Mouse (Mus musculus) liver, embryonic 14.5 days (tissue): ENCODE results near the gene Wdr25. TPM values are rescaled to one million over a fixed set of nuclear protein-coding genes. Genes with fewer than 3 reads are reported as not detected.

Source experiments
- ATAC-seq: fragments of 200-750 bp; cut with Nextera tagmentation; 2 replicates; pipeline ENCODE4 v1.8.0; 2017; ENCODE audit warnings: moderate number of reproducible peaks, mild to moderate bottlenecking, moderate library complexity; ENCODE audit not compliant: insufficient read depth
- DNase-seq, 3 experiments: peaks; one replicate each; pipeline ENCODE4 v3.0.0-alpha.2; 2012 to 2013; ENCODE audit warnings: low read depth in 3 of 3, low spot score in 3 of 3
- H3K27ac ChIP-seq: fragments of 300-500 bp; sonication (generic); 2 replicates; pipeline ENCODE4 v1.5.1; 2014; ENCODE audit warnings: moderate library complexity, mild to moderate bottlenecking, control low read depth, inconsistent platforms
- H3K27me3 ChIP-seq: fragments of 300-500 bp; sonication (generic); 2 replicates; pipeline ENCODE4 v1.6.1; 2014; ENCODE audit warnings: mild to moderate bottlenecking, low read length, moderate library complexity; ENCODE audit not compliant: control insufficient read depth, insufficient read depth
- H3K36me3 ChIP-seq: fragments of 300-500 bp; sonication (generic); replicated peaks from 2 replicates; pipeline ENCODE4 v1.6.1; 2014; ENCODE audit warnings: low read depth; ENCODE audit not compliant: control insufficient read depth, insufficient read depth
- H3K4me1 ChIP-seq, 2 experiments: fragments of 200-500 bp in 1 of 2; fragments of 300-500 bp in 1 of 2; sonication (generic) in 1 of 2; replicated peaks; 2 replicates each; pipeline ENCODE4 v1.6.1; 2012 to 2014; ENCODE audit warnings: antibody characterized with exemption in 1 of 2, inconsistent platforms in 1 of 2, low read length in 1 of 2; ENCODE audit not compliant: control insufficient read depth in 2 of 2, insufficient read depth in 2 of 2
- H3K4me2 ChIP-seq: fragments of 300-500 bp; sonication (generic); 2 replicates; pipeline ENCODE4 v1.6.1; 2014; ENCODE audit warnings: low read depth, mild to moderate bottlenecking, control low read depth, moderate library complexity
- H3K4me3 ChIP-seq, 2 experiments: fragments of 200-500 bp in 1 of 2; fragments of 300-500 bp in 1 of 2; sonication (generic) in 1 of 2; 2 replicates each; pipeline ENCODE4 v1.5.1; 2012 to 2014; ENCODE audit warnings: low read depth in 2 of 2, low read length in 2 of 2, mild to moderate bottlenecking in 2 of 2, control low read depth in 1 of 2, inconsistent platforms in 1 of 2, moderate library complexity in 1 of 2; ENCODE audit not compliant: insufficient read depth in 1 of 2
- H3K9ac ChIP-seq: fragments of 300-500 bp; sonication (generic); replicated peaks from 2 replicates; pipeline ENCODE4 v1.6.1; 2014; ENCODE audit warnings: mild to moderate bottlenecking, control low read depth, moderate library complexity
- H3K9me3 ChIP-seq: fragments of 300-500 bp; sonication (generic); 2 replicates; pipeline ENCODE4 v1.6.1; 2016; ENCODE audit warnings: low read length, mixed read lengths; ENCODE audit not compliant: control insufficient read depth
- CTCF ChIP-seq: IDR thresholded peaks from 2 replicates; pipeline ENCODE4 v1.5.1; 2016; ENCODE audit warnings: antibody characterized with exemption, low read depth, control low read depth
- EP300 ChIP-seq: IDR thresholded peaks from 2 replicates; pipeline ENCODE4 v1.6.1; 2016; ENCODE audit warnings: antibody characterized with exemption, low read depth
- WGBS: fragments of 180-500 bp; shearing (Covaris S2); extraction: QIAGEN DNeasy Blood & Tissue Kit; methylation state at CpG from one replicate; pipeline ENCODE4 v1.1.7; 2014; ENCODE audit not compliant: insufficient replicate concordance; 5-methylcytosine and 5-hydroxymethylcytosine counted together
- polyA plus RNA-seq, 2 experiments: library from polyadenylated mRNA; depleted of rRNA in 1 of 2; stranded (reverse) in 1 of 2; unstranded in 1 of 2; fragments of >200 nt; fragmentation: Nextera tagmentation in 1 of 2; extraction: Ambion mirVana in 1 of 2; gene quantifications; 2 replicates each; pipeline versions ENCODE4 v1.2.1 to v1.2.3; 2012 to 2014

Gene Wdr25
- polyA plus RNA-seq, 2 experiments = 1.2 to 3.7 TPM

- 0 out of 4 replicates have a peak, but pooled peaks cover 0 to 1% of the 10 kb centered on the region in 2 experiments for H3K4me1 ChIP-seq
Measured at GRCm38 (mm10) chr12:108858486-108858885, 34.9 kb upstream of the Wdr25 start.

GRCm38 (mm10) chr12:108865007-108865494, 28.4 kb upstream of the Wdr25 start:
- no peak overlapping the region for H3K4me3 ChIP-seq
- WGBS = 73% methylated on average over 6 of the region's 6 CpGs
- no peak overlapping the region for H3K27ac ChIP-seq
- no peaks in the 10 kb centered on the region for H3K27me3 ChIP-seq
- DNase-seq (no peak), ATAC-seq (no peak)
- TF ChIP-seq EP300 = no peak
- TF ChIP-seq CTCF = no peak
- H3K36me3 ChIP-seq = peaks cover 13% of the 10 kb centered on the region
- H3K4me1 ChIP-seq = no peaks in the 10 kb centered on the region
- H3K9ac ChIP-seq = no peak overlapping the region
- H3K4me2 ChIP-seq = no peak overlapping the region
- no peaks in the 10 kb centered on the region for H3K9me3 ChIP-seq

More at GRCm38 (mm10) chr12:108858486-108858885, 34.9 kb upstream of the Wdr25 start:
- Histone ChIP-seq H3K4me3 (no peak overlapping the region), H3K36me3 (peaks cover 1% of the 10 kb centered on the region), H3K27ac (no peak overlapping the region), H3K4me2 (no peak overlapping the region), H3K9ac (no peak overlapping the region), H3K9me3 (no peaks in the 10 kb centered on the region), H3K27me3 (no peaks in the 10 kb centered on the region)
- no peak for TF ChIP-seq EP300
- no peak for TF ChIP-seq CTCF
- DNase-seq (no peak), ATAC-seq (no peak)
- 70% methylated on average over 5 of the region's 5 CpGs for WGBS

- no peak for ATAC-seq
Measured at GRCm38 (mm10) chr12:108869575-108869974, 23.9 kb upstream of the Wdr25 start.

GRCm38 (mm10) chr12:108873122-108873521, 20.3 kb upstream of the Wdr25 start:
- TF ChIP-seq EP300 (no peak), CTCF (no peak)
- H3K4me2 ChIP-seq = no peak overlapping the region
- H3K27ac ChIP-seq = no peak overlapping the region
- no peak overlapping the region for H3K9ac ChIP-seq
- peaks cover 5% of the 10 kb centered on the region; the same call in 1 of the 2 replicates for H3K36me3 ChIP-seq
- WGBS = 70% methylated on average over 5 of the region's 5 CpGs
- DNase-seq = no peak
- H3K9me3 ChIP-seq = no peaks in the 10 kb centered on the region
- no peaks in the 10 kb centered on the region for H3K27me3 ChIP-seq
- H3K4me3 ChIP-seq = no peak overlapping the region
- ATAC-seq = no peak
- no peaks in the 10 kb centered on the region for H3K4me1 ChIP-seq

More at GRCm38 (mm10) chr12:108869575-108869974, 23.9 kb upstream of the Wdr25 start:
- Histone ChIP-seq H3K27ac (no peak overlapping the region), H3K36me3 (peaks cover 5% of the 10 kb centered on the region; the same call in 1 of the 2 replicates), H3K9me3 (no peaks in the 10 kb centered on the region), H3K9ac (no peak overlapping the region), H3K4me1 (no peaks in the 10 kb centered on the region), H3K4me2 (no peak overlapping the region), H3K27me3 (no peaks in the 10 kb centered on the region), H3K4me3 (no peak overlapping the region)
- DNase-seq = no peak
- TF ChIP-seq EP300 = no peak
- peak; percentile 56 for TF ChIP-seq CTCF
- 75% methylated on average over 2 of the region's 2 CpGs for WGBS

- Histone ChIP-seq H3K9ac (no peak overlapping the region), H3K27ac (no peak overlapping the region), H3K27me3 (no peaks in the 10 kb centered on the region), H3K36me3 (peaks cover 6% of the 10 kb centered on the region; the same call in 1 of the 2 replicates), H3K4me3 (no peak overlapping the region), H3K4me2 (no peak overlapping the region), H3K9me3 (no peaks in the 10 kb centered on the region), H3K4me1 (no peaks in the 10 kb centered on the region)
- WGBS = 78% methylated on average over 4 of the region's 4 CpGs
- ATAC-seq (no peak), DNase-seq (no peak)
- TF ChIP-seq EP300 = no peak
- no peak for TF ChIP-seq CTCF
Measured at GRCm38 (mm10) chr12:108879138-108879537, 14.3 kb upstream of the Wdr25 start.
